Mouse (Mus musculus) frontal cortex, postnatal 10 days (tissue): ENCODE results near the gene Tiam1.

ENCODE experiments used
- DNase-seq, 2 experiments: peaks; one replicate each; pipeline ENCODE4 v3.0.0; 2022; ENCODE audit warnings: low spot score in 2 of 2, mixed read lengths in 1 of 2

Tiam1 gene

DNA sequence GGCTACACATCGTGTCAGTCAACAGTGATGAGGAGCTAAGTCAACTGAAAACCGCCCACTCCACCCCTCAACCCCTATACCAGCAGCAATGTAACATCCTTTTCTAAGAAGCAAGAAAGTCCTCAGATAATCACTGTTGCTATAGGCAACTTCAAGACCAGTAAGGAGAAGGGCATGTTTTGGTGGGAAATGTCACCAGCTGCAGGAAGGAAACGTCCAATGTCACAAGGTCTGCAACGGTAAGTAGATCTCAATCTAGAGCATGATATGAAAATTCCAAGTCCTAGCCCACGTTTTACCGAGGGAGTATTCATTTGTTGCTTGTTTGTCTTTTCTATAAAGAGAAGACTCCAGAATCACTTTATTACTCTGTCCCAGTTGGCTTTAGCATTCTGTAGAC is 95.7 kb downstream of the Tiam1 start:
- DNase-seq: no peak

DNA sequence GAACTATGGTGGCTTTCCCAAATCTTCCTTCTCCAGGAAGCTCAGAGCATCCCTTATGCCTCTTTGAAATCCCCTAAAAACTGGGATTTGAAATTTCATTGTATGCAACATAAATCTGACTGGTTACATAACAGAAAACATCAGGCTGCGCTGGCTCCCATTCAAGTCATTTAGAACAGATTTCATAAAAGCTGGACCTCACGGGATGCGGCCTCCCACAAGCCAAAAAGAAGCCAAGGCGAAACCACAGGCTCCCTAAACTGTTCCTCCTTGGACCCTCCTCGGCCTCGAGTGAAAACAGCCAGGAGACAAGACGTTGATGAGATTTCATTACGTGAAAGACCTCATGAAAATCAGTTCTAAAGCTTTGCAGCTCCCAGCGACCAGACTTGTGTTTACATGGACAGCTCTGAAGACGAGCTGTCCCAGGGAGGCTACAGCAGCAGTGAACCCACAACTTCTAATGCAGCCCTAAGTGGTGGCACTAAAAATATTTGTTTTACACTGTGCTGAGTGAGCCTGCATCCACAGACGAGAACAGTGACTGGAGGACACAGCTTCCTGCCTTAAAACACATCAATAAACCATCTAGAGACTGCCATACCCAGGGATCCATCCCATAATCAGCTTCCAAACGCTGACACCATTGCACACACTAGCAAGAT is 96.9 kb downstream of the Tiam1 start:
- no peak for DNase-seq

GRCm38 (mm10) chr16:90045611-90046010 is 98.0 kb downstream of the Tiam1 start:
- no peak for DNase-seq

GRCm38 (mm10) chr16:90044004-90044754 is 99.4 kb downstream of the Tiam1 start:
- DNase-seq: no peak

- DNase-seq: no peak
These were observed 100.7 kb downstream of the Tiam1 start for GRCm38 (mm10) chr16:90042874-90043273.

DNA sequence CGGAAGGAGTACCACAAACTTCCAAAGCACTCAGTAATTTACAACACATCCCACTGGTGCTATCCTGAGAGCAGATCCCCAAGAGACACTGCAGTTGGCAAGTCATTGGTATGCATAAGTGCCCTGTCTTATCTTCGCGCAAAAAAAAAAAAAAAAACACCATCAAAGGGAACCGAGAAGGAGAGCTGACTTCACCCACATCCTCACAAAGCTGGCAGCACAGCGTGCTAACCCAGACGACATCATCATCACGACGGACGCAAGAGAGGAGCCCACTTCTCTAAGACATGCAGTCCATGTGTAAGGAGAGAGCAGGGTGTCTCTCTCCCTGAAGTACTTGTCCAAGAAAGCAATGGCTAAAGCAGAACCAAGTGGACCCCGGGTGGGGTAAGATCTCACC is 101.2 kb downstream of the Tiam1 start:
- no peak for DNase-seq

DNA sequence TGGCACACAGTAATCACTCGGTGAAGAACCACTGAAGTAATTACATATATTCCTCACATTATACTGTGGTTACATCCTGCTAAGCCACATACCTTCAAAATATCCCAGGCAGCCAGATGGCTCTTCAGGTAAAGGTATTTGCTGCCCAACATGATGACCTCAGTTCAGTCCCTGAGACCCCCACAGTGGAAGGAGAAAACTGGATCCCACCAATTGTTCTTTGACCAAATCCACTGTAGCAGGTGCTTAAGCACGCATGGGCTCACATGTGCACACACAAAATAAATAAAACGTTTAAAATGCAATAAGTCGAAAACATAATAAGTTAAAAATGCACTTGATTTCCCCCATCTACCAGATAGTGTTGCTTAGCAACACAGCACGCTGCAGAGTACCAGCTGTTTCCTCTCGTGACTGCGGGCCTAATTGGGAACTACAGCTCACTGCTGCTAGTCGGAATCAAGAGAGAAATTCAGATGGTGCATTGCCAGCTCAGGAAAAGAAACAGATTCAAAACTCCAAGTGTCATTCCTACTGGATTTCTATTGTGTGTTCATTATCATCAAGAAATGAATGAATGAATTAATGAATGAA is 102.7 kb downstream of the Tiam1 start:
- peak; percentile 58 to 63 for DNase-seq

GRCm38 (mm10) chr16:90035595-90036110 is 107.9 kb downstream of the Tiam1 start:
- no peak for DNase-seq

GRCm38 (mm10) chr16:90030355-90030754 is 113.2 kb downstream of the Tiam1 start:
- no peak for DNase-seq

- DNase-seq: no peak
These were observed 115.7 kb downstream of the Tiam1 start for GRCm38 (mm10) chr16:90027886-90028285.

GRCm38 (mm10) chr16:90025526-90026172 is 117.9 kb downstream of the Tiam1 start:
- DNase-seq: no peak

GRCm38 (mm10) chr16:90023665-90024010 is 119.9 kb downstream of the Tiam1 start:
- DNase-seq: no peak

GRCm38 (mm10) chr16:90022932-90023664 is 120.5 kb downstream of the Tiam1 start:
- no peak for DNase-seq

- no peak for DNase-seq
These were observed 127.5 kb downstream of the Tiam1 start for GRCm38 (mm10) chr16:90016046-90016445.

GRCm38 (mm10) chr16:90014596-90014995 is 129.0 kb downstream of the Tiam1 start:
- DNase-seq: no peak

DNA sequence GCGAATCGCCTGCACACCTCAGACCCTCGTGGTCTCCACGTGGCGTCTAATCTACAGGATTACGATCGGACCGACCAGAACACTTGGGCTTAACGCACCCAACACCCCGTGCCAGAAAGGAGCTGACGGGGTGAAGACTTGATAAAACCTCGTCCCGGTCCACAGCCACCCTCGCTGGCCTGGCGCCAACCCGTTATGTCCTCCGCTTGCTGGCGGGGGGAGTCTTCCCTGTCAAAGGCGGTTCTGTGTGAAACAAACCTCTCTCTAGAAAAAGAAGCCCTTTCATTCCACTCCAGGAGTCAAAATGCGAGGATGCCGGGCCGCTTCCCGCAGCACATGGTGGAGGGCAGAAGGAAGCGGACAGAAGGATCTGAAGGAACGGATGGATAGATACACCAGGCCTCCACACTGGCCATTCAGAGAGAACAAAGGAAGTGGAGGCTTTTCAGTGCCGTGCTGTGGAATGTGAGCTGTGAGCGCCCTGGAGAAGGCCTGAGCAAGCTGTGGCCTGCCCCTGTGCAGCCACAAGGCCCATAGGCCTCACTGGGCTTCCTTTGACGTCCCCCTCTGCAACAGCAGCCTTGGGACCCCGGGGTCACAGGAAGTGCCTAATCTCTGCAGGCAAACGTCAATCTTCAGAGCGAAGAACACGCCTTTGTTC is 131.9 kb downstream of the Tiam1 start:
- no peak for DNase-seq

- DNase-seq: no peak
These were observed 135.1 kb downstream of the Tiam1 start for GRCm38 (mm10) chr16:90008504-90008903.

- DNase-seq: no peak
These were observed 136.1 kb downstream of the Tiam1 start for GRCm38 (mm10) chr16:90007391-90007977.

- DNase-seq: no peak
These were observed 140.0 kb downstream of the Tiam1 start for GRCm38 (mm10) chr16:90003556-90003955.

GRCm38 (mm10) chr16:89995155-89995554 is 148.4 kb downstream of the Tiam1 start:
- no peak for DNase-seq
